Mouse (Mus musculus): ENCODE measurements around the gene Ncapg2.

DNA sequence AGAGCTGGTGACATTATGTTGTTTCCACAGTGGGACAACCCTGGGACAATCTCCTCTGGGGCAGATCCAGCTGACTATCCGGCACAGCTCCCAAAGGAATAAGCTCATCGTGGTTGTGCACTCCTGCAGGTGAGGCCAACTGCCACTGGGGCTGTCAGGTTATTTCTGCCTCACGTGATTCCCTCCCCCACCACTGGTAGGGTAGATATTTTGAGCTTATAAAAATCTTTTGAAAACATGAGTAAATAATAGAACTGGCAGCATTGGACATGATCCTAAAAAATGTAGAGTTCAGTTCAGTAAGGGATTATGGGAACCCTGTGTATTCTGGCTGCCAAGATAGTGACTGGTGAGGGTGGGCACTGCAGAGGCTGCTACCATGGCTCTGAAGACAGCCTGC, 38.3 kb upstream of the Ncapg2 start:
- TF ChIP-seq CTCF (IDR thresholded peaks at IDR 0.05; ENCODE audit: low read depth, low read length) (no peak), POLR2A (IDR thresholded peaks at IDR 0.05; ENCODE audit: borderline replicate concordance, low read depth, low read length) (no peak)

Data from bone marrow macrophage, adult 2 months (primary cell).